Mouse (Mus musculus): ENCODE measurements around the gene Abcd2.

Gene Abcd2

GRCm38 (mm10) chr15:91153311-91153710 lies 38.3 kb downstream of the Abcd2 start:
- no peak for DNase-seq

GRCm38 (mm10) chr15:91152592-91152991 lies 39.0 kb downstream of the Abcd2 start:
- DNase-seq = peak; percentile 12

- no peak for DNase-seq
Observed at GRCm38 (mm10) chr15:91124584-91124983, 67.0 kb downstream of the Abcd2 start.

- DNase-seq = no peak
Observed at GRCm38 (mm10) chr15:91112555-91113209, 78.9 kb downstream of the Abcd2 start.

- DNase-seq = no peak
Observed at GRCm38 (mm10) chr15:91108102-91108659, 83.4 kb downstream of the Abcd2 start.

GRCm38 (mm10) chr15:91104934-91105333 lies 86.7 kb downstream of the Abcd2 start:
- no peak for DNase-seq

GRCm38 (mm10) chr15:91104276-91104675 lies 87.3 kb downstream of the Abcd2 start:
- DNase-seq = no peak

- no peak for DNase-seq
Observed at GRCm38 (mm10) chr15:91103814-91104213, 87.8 kb downstream of the Abcd2 start.

- DNase-seq = no peak
Observed at GRCm38 (mm10) chr15:91103305-91103704, 88.3 kb downstream of the Abcd2 start.

- no peak for DNase-seq
Observed at GRCm38 (mm10) chr15:91096606-91097005, 95.0 kb downstream of the Abcd2 start.
